Comparison of ENCODE assay signal across 11 mouse cellular contexts in genomic region chr11:5742106-5742505, GRCm38 (mm10). TPM values are rescaled to one million over a fixed set of nuclear protein-coding genes. Genes with fewer than 3 reads are reported as not detected.
A peak's percentile ranks its signal among the peaks of the same experiment; 100 is the strongest.
DNase-seq lines count a peak whose midpoint lies in the region; ATAC-seq and TF ChIP-seq lines count a peak whose summit lies in the region.
"Had no signal": no experiment of that assay in that cellular context is flagged by ENCODE, and none has a peak within 500 bp of the region (broad histone marks: within the 10 kb centered on the region; RNA-seq: fewer than 3 reads in every experiment).

No protein-coding gene starts in this region.

- no peaks in the 10 kb centered on the region for H3K9me3 ChIP-seq in liver, embryonic 11.5 days (ENCODE audit: control insufficient read depth, low read length)
- no peaks in the 10 kb centered on the region for H3K9me3 ChIP-seq in liver, embryonic 14.5 days (ENCODE audit: control insufficient read depth, low read length)
- H3K9me3 ChIP-seq in stomach, postnatal 0 days (ENCODE audit: control insufficient read depth, low read length): no peaks in the 10 kb centered on the region
- H3K9me3 ChIP-seq: neural tube, embryonic 15.5 days had no signal

- no peak overlapping the region for H3K9ac ChIP-seq in liver, embryonic 11.5 days (ENCODE audit: low read depth, low read length)
- no peak overlapping the region for H3K9ac ChIP-seq in liver, embryonic 14.5 days (replicated peaks)
- H3K9ac ChIP-seq in stomach, postnatal 0 days (ENCODE audit: low read length): no peak overlapping the region

- H3K36me3 ChIP-seq in liver, embryonic 11.5 days (ENCODE audit: control insufficient read depth, insufficient read depth, low read length): no peaks in the 10 kb centered on the region
- H3K36me3 ChIP-seq in liver, embryonic 14.5 days (replicated peaks; ENCODE audit: control insufficient read depth, insufficient read depth, low read depth): no peaks in the 10 kb centered on the region
- no peaks in the 10 kb centered on the region for H3K36me3 ChIP-seq in stomach, postnatal 0 days (ENCODE audit: control insufficient read depth, insufficient read depth, low read length)
- H3K36me3 ChIP-seq: embryonic facial prominence, embryonic 13.5 days; neural tube, embryonic 15.5 days had no signal

- H3K27ac ChIP-seq in cerebellum, adult 2 months (ENCODE audit: insufficient read depth, low read length): no peak overlapping the region
- no peak overlapping the region for H3K27ac ChIP-seq in liver, embryonic 11.5 days (ENCODE audit: low read depth, low read length)
- H3K27ac ChIP-seq in liver, embryonic 14.5 days: no peak overlapping the region
- no peak overlapping the region for H3K27ac ChIP-seq in stomach, postnatal 0 days (replicated peaks)
- H3K27ac ChIP-seq: embryonic facial prominence, embryonic 13.5 days had no signal

- WGBS in cerebellum, adult 2 months: 77% methylated on average over 7 of the region's 7 CpGs
- WGBS in liver, embryonic 11.5 days: 72% methylated on average over 7 of the region's 7 CpGs
- WGBS in liver, embryonic 14.5 days (ENCODE audit: insufficient replicate concordance): 64% methylated on average over 7 of the region's 7 CpGs
- 75% methylated on average over 7 of the region's 7 CpGs for WGBS in stomach, postnatal 0 days

- no peak for TF ChIP-seq EP300 in liver, embryonic 14.5 days (IDR thresholded peaks at IDR 0.05; ENCODE audit: low read depth)
- no peak for TF ChIP-seq EP300 in stomach, postnatal 0 days (optimal IDR thresholded peaks at IDR 0.05)

- peak; percentile 38; the same call in 1 of the 2 replicates for TF ChIP-seq CTCF in cerebellum, adult 2 months (IDR thresholded peaks at IDR 0.05; ENCODE audit: borderline replicate concordance, insufficient read depth, low read depth, low read length)
- TF ChIP-seq CTCF in liver, embryonic 14.5 days (IDR thresholded peaks at IDR 0.05; ENCODE audit: low read depth): peak; percentile 77
- peak; percentile 64 for TF ChIP-seq CTCF in stomach, postnatal 0 days (IDR thresholded peaks at IDR 0.05; ENCODE audit: low read depth)

- TF ChIP-seq POLR2A in cerebellum, adult 2 months (IDR thresholded peaks at IDR 0.05; ENCODE audit: borderline replicate concordance, insufficient read depth, low read length): no peak

- H3K4me1 ChIP-seq in cerebellum, adult 2 months (ENCODE audit: control insufficient read depth, insufficient read depth, low read length): peaks cover 11% of the 10 kb centered on the region; the same call in 1 of the 2 replicates
- 0 out of 2 replicates have a peak, but pooled peaks cover 3% of the 10 kb centered on the region for H3K4me1 ChIP-seq in liver, embryonic 11.5 days (replicated peaks; ENCODE audit: control insufficient read depth, insufficient read depth, low read length)
- peaks cover 6 to 9% of the 10 kb centered on the region in 2 experiments; a peak in 3 of 4 replicates for H3K4me1 ChIP-seq in liver, embryonic 14.5 days (replicated peaks; ENCODE audit: control insufficient read depth in 2 of 2, insufficient read depth in 2 of 2, low read length in 1 of 2)
- H3K4me1 ChIP-seq in stomach, postnatal 0 days (replicated peaks; ENCODE audit: control insufficient read depth, insufficient read depth): peaks cover 4% of the 10 kb centered on the region; the same call in 1 of the 2 replicates

- H3K27me3 ChIP-seq in cerebellum, adult 2 months (ENCODE audit: control insufficient read depth, insufficient read depth, low read length): no peaks in the 10 kb centered on the region
- H3K27me3 ChIP-seq in liver, embryonic 11.5 days (replicated peaks; ENCODE audit: control insufficient read depth, insufficient read depth, low read length): no peaks in the 10 kb centered on the region
- no peaks in the 10 kb centered on the region for H3K27me3 ChIP-seq in liver, embryonic 14.5 days (ENCODE audit: control insufficient read depth, insufficient read depth, low read length)
- H3K27me3 ChIP-seq in stomach, postnatal 0 days (ENCODE audit: control insufficient read depth, insufficient read depth, low read length): no peaks in the 10 kb centered on the region
- H3K27me3 ChIP-seq: embryonic facial prominence, embryonic 13.5 days; neural tube, embryonic 15.5 days had no signal

- no peak overlapping the region for H3K4me2 ChIP-seq in liver, embryonic 11.5 days
- H3K4me2 ChIP-seq in liver, embryonic 14.5 days (ENCODE audit: low read depth): no peak overlapping the region
- H3K4me2 ChIP-seq in stomach, postnatal 0 days (replicated peaks; ENCODE audit: low read depth): no peak overlapping the region

- H3K4me3 ChIP-seq in cerebellum, adult 2 months (replicated peaks; ENCODE audit: insufficient read depth, low read depth, low read length): no peak overlapping the region
- no peak overlapping the region for H3K4me3 ChIP-seq in liver, embryonic 11.5 days (ENCODE audit: low read depth, low read length)
- H3K4me3 ChIP-seq in liver, embryonic 14.5 days (ENCODE audit: insufficient read depth in 1 of 2, low read depth in 2 of 2, low read length in 2 of 2): no peak overlapping the region
- H3K4me3 ChIP-seq in stomach, postnatal 0 days (ENCODE audit: low read depth, low read length): no peak overlapping the region

- ATAC-seq in liver, embryonic 11.5 days (replicated peaks; ENCODE audit: low FRiP score): no peak
- ATAC-seq in liver, embryonic 14.5 days (ENCODE audit: insufficient read depth): no peak
- no peak for ATAC-seq in stomach, postnatal 0 days (ENCODE audit: low FRiP score, low TSS enrichment)
- no peak for ATAC-seq in erythroblast, adult 5-6 weeks (replicated peaks; ENCODE audit: low FRiP score, poor library complexity, severe bottlenecking)

- DNase-seq in cerebellum, adult 2 months: no peak
- DNase-seq in cerebellum, adult 9-11 months: no peak
- DNase-seq in liver: peak; percentile 75
- DNase-seq in liver, embryonic 11.5 days (ENCODE audit: low spot score): no peak
- DNase-seq in liver, embryonic 14.5 days (ENCODE audit: low read depth in 3 of 3, low spot score in 3 of 3): no peak
- no peak for DNase-seq in stomach, postnatal 0 days (ENCODE audit: low spot score)
- DNase-seq in left cerebral cortex, adult 11 months (ENCODE audit: low spot score): no peak
- DNase-seq: kidney, postnatal 14 days had no signal

RNA-seq across cellular contexts. Expression of gene Urgcp, which starts 20.1 kb away (rescaled TPM):
- polyA plus RNA-seq in cerebellum, adult 2 months (2012; rRNA removed): 36.4 and 37.9 TPM in 2 replicates
- 17.0 and 17.1 TPM in 2 replicates for polyA plus RNA-seq in liver, embryonic 11.5 days (2014; fragmentation: Nextera tagmentation; extraction: Ambion mirVana)
- polyA plus RNA-seq in liver, embryonic 14.5 days (2012; rRNA removed): 2.9 and 3.5 TPM in 2 replicates
- polyA plus RNA-seq in liver, embryonic 14.5 days (2014; fragmentation: Nextera tagmentation; extraction: Ambion mirVana): 4.7 and 6.3 TPM in 2 replicates
- 14.1 and 15.4 TPM in 2 replicates for polyA plus RNA-seq in stomach, postnatal 0 days (2015; fragmentation: Nextera tagmentation; extraction: Ambion mirVana)
- total RNA-seq in erythroblast, adult 5-6 weeks (2015; ENCODE audit: low replicate concordance): 0.19 and 2.3 TPM in 2 replicates
- total RNA-seq in erythroblast, adult 5-6 weeks (2017; ENCODE audit: low replicate concordance): 1.2 and 3.2 TPM in 2 replicates

RNA-seq across cellular contexts. Expression of gene Mrps24, which starts 26.6 kb away (rescaled TPM):
- polyA plus RNA-seq in cerebellum, adult 2 months (2012; rRNA removed): 122 and 124 TPM in 2 replicates
- 203 and 204 TPM in 2 replicates for polyA plus RNA-seq in liver, embryonic 11.5 days (2014; fragmentation: Nextera tagmentation; extraction: Ambion mirVana)
- polyA plus RNA-seq in liver, embryonic 14.5 days (2012; rRNA removed): 46.6 and 61.8 TPM in 2 replicates
- polyA plus RNA-seq in liver, embryonic 14.5 days (2014; fragmentation: Nextera tagmentation; extraction: Ambion mirVana): 130 TPM in 2 replicates
- polyA plus RNA-seq in stomach, postnatal 0 days (2015; fragmentation: Nextera tagmentation; extraction: Ambion mirVana): 219 and 225 TPM in 2 replicates
- 16.5 and 28.1 TPM in 2 replicates for total RNA-seq in erythroblast, adult 5-6 weeks (2015; ENCODE audit: low replicate concordance)
- total RNA-seq in erythroblast, adult 5-6 weeks (2017; ENCODE audit: low replicate concordance): 16.1 and 21.7 TPM in 2 replicates

RNA-seq across cellular contexts. Expression of gene Dbnl, which starts 46.2 kb away (rescaled TPM):
- 80.9 and 83.7 TPM in 2 replicates for polyA plus RNA-seq in cerebellum, adult 2 months (2012; rRNA removed)
- polyA plus RNA-seq in liver, embryonic 11.5 days (2014; fragmentation: Nextera tagmentation; extraction: Ambion mirVana): 104 and 110 TPM in 2 replicates
- 27.8 and 31.3 TPM in 2 replicates for polyA plus RNA-seq in liver, embryonic 14.5 days (2012; rRNA removed)
- polyA plus RNA-seq in liver, embryonic 14.5 days (2014; fragmentation: Nextera tagmentation; extraction: Ambion mirVana): 35.9 and 39.7 TPM in 2 replicates
- polyA plus RNA-seq in stomach, postnatal 0 days (2015; fragmentation: Nextera tagmentation; extraction: Ambion mirVana): 99.8 and 104 TPM in 2 replicates
- total RNA-seq in erythroblast, adult 5-6 weeks (2015; ENCODE audit: low replicate concordance): 14.4 and 17.1 TPM in 2 replicates
- 26.0 and 32.9 TPM in 2 replicates for total RNA-seq in erythroblast, adult 5-6 weeks (2017; ENCODE audit: low replicate concordance)
